Mouse (Mus musculus): ENCODE measurements around the gene Kpna1.

DNA sequence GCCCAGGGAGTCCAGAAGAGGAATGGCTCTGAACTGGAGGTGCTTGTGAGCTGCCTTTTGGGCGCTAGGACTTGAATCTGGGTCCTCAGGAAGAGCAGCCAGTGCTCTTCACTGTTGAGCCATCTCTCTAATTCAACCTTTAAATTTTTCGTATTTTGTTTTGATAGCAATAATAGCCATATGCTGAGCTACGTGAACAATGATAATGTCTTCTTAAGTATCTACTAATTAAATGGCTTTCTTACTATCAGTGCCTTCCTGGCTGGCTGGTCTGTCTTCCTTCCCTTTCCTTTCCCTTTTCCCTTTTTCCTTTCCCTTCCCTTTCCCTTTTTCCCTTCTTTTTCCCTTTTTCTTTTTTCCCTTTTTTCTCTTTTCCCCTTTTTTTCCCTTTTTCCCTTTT is 29.8 kb downstream of the Kpna1 start:
- TF ChIP-seq POLR2A (IDR thresholded peaks at IDR 0.05; ENCODE audit: low read depth, low read length) = no peak
- TF ChIP-seq CTCF (IDR thresholded peaks at IDR 0.05; ENCODE audit: extremely low read depth, insufficient read length, insufficient replicate concordance, low read depth, low read length) = no peak
